Mouse (Mus musculus): ENCODE measurements at regions not wholly inside any gene's neighbourhood (a gene's known extent, or its start where the extent isn't known, plus 50 kb on each side); places are given as distances from the start of the nearest gene placed in this dataset.
A peak's percentile ranks its signal among the peaks of the same experiment; 100 is the strongest.

DNA sequence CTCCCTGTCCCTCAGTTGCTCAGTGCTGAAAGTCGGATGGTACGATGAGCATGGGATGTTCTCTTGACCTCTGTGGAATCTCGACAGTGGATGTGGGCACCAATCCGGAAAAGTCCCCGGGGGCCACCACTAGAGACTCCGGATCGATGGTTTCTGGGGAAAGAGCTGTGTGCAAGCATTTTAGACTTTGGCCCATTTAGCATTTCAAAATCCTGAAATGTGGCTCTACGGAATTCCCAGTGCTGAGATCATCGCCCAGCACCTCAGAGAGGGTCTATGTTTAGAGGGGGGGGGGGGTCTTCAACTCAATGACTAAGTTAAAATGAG lies 68.6 kb downstream of the Tomm20 start:
- H3K36me3 ChIP-seq = no peaks in the 10 kb centered on the region
- peaks cover 35% of the 10 kb centered on the region for H3K4me1 ChIP-seq
- H3K4me2 ChIP-seq = no peak overlapping the region
- WGBS = 60% methylated on average over 9 of the region's 9 CpGs
- no peak for ATAC-seq (ENCODE audit: extremely low read depth, insufficient number of reproducible peaks, low FRiP score, low TSS enrichment)
- H3K9me3 ChIP-seq = no peaks in the 10 kb centered on the region
- no peak overlapping the region for H3K9ac ChIP-seq
- H3K27me3 ChIP-seq (replicated peaks) = no peaks in the 10 kb centered on the region
- no peak overlapping the region for H3K27ac ChIP-seq (replicated peaks)
- no peak overlapping the region for H3K4me3 ChIP-seq

DNA sequence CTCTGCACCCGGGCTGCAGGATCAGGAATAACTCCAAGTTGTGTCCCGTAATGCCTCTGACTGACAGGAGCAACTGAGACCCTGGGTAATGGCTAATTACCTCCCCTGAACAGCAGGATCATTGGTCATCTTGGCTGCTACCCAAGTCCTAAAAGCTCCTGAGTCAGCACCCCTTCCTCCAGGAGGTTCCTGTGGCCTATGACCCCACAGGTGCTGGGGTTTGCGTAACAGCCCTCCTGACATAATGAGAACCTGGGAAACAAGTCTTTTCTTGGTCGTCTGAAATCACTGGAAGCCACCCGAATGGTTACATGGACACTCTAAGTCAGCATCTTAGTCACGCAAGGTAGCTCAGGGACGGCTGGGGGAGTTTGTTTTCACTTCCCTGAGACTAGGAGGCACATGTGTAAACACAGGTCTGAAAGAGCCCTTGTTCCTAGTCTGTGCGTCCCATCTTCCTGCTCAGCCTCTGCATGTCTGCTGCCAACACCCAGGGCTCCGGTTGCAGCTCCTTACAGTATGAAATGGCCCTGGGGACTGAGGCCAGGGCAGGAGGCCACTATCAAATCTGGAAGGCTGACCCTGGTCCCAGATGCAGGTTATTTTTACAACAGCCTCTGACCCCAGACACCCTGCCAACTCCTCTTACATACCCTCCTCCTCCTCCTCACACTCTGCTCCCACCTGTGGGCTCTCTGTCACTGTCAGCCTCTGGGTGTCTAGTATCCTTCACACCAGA lies 69.2 kb downstream of the Tomm20 start:
- no peaks in the 10 kb centered on the region for H3K36me3 ChIP-seq
- H3K9me3 ChIP-seq = no peaks in the 10 kb centered on the region
- WGBS = 57% methylated on average over 9 of the region's 9 CpGs
- no peak overlapping the region for H3K9ac ChIP-seq
- ATAC-seq (ENCODE audit: extremely low read depth, insufficient number of reproducible peaks, low FRiP score, low TSS enrichment) = no peak
- H3K27ac ChIP-seq (replicated peaks) = no peak overlapping the region
- no peak overlapping the region for H3K4me3 ChIP-seq
- H3K4me2 ChIP-seq = no peak overlapping the region
- H3K4me1 ChIP-seq = peaks cover 30% of the 10 kb centered on the region
- H3K27me3 ChIP-seq (replicated peaks) = no peaks in the 10 kb centered on the region

DNA sequence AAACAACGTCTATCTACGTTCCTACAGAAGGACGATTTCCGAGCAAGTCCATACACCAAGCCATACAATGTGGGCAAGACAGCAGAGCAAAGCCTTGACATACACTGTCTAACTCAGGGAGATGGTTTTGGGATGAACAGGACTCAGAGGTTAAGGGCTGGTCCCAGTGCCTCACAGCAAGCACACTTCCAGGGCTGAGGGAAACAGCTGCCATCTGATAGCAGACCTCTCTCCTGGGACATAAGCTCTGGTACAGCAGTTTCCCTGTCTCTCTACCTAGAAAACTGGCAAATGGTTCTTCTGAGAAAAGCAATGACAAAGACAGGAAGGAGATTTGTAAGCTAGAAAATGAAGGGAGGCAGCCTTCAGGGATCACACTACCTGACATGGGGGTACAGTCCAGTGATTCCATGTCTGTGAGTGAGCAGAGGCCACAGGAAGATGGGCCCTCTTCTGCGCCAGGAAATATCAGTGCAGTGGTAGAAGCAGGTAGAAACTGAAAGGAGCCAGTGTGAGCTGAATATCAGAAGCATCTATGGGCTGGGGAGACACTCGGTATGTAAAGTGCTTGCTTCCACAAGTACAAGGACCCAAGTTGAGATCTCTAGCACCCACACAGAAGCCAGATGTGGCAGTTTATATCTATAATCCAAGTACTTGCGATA lies 70.0 kb downstream of the Tomm20 start:
- Histone ChIP-seq H3K27ac (replicated peaks) (0 out of 2 replicates have a peak overlapping the region, but pooled peaks have one; percentile 20), H3K27me3 (replicated peaks) (no peaks in the 10 kb centered on the region), H3K4me3 (no peak overlapping the region), H3K4me2 (no peak overlapping the region), H3K9me3 (no peaks in the 10 kb centered on the region), H3K36me3 (no peaks in the 10 kb centered on the region), H3K9ac (0 out of 2 replicates have a peak overlapping the region, but pooled peaks have one; percentile 10), H3K4me1 (peaks cover 30% of the 10 kb centered on the region)
- no peak for ATAC-seq (ENCODE audit: extremely low read depth, insufficient number of reproducible peaks, low FRiP score, low TSS enrichment)
- 82% methylated on average over 7 of the region's 7 CpGs for WGBS

DNA sequence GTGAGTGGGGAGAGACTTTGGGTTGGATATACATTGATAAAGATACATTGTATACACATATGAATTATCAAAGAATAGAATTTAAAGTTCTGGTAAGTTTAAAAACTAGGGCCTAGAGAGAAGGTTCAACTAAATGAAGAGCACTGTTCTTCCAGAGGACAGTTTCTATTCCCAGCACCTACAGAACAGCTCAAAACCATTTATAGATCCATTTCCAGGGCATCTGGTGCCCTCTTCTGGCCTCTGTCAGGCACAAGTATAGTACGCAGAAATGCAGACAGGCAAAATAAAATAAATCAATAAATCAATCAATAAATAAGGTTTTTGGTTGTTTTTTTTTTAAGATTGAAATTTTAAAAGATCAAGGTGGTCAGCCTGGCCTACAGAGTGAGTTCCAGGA lies 70.8 kb downstream of the Tomm20 start:
- H3K4me1 ChIP-seq = peaks cover 29% of the 10 kb centered on the region
- H3K27ac ChIP-seq (replicated peaks) = no peak overlapping the region
- H3K27me3 ChIP-seq (replicated peaks) = no peaks in the 10 kb centered on the region
- no peaks in the 10 kb centered on the region for H3K36me3 ChIP-seq
- no peak overlapping the region for H3K4me2 ChIP-seq
- 90% methylated on average over 1 of the region's 1 CpGs for WGBS
- no peaks in the 10 kb centered on the region for H3K9me3 ChIP-seq
- no peak for ATAC-seq (ENCODE audit: extremely low read depth, insufficient number of reproducible peaks, low FRiP score, low TSS enrichment)
- H3K9ac ChIP-seq = no peak overlapping the region
- H3K4me3 ChIP-seq = no peak overlapping the region

DNA sequence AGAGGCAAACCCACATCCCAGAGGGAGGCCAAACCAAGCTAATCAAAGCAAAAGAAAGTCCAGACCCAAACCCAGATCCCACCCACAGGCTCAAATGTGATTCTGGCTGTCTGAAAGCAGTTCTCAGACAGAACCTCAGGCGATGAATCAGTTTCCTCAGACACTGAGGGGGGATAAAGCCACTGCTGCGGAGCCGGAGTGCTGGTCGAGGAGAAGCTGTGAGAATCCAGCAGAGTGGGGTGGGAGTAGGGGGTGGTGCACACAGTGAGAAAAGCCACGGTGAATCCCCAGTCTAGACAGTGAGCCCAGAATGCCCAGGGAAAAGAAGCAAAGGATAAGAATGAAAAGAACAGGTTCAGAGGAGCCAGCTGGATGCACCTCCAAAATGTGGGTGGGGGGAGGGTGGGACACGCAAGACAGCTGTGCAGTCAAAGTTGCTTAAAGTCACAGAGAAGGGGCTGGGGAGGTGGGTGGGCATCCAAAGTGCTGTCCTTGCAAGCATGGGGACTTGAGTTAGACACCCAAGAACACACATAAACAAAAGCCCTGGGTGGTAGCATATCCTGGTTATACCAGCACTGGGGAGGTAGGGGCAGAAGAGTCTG lies 71.4 kb downstream of the Tomm20 start:
- peaks cover 23% of the 10 kb centered on the region for H3K4me1 ChIP-seq
- no peaks in the 10 kb centered on the region for H3K27me3 ChIP-seq (replicated peaks)
- no peaks in the 10 kb centered on the region for H3K36me3 ChIP-seq
- H3K9ac ChIP-seq = 0 out of 2 replicates have a peak overlapping the region, but pooled peaks have one; percentile 35
- 79% methylated on average over 6 of the region's 6 CpGs for WGBS
- H3K27ac ChIP-seq (replicated peaks) = no peak overlapping the region
- no peak overlapping the region for H3K4me3 ChIP-seq
- no peak overlapping the region for H3K4me2 ChIP-seq
- H3K9me3 ChIP-seq = no peaks in the 10 kb centered on the region
- no peak for ATAC-seq (ENCODE audit: extremely low read depth, insufficient number of reproducible peaks, low FRiP score, low TSS enrichment)

DNA sequence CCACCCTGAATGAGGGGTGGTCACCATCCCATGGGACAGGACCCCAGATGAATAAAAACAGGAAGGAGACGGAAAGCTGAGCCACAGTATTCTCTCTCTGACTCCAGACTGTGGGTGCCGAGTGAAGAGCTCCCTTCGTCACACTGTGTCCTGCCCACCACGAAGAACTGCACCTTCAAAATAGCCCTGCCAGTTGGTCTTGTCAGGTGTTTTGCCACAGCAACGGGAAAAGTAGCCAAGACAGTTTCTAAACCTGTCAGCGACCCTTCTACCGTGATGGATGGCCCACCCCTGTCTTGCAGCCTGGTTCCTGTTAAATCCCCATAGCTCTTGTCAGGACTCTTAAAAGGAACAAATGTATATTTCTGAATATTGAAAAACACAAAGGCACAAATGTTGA lies 72.3 kb downstream of the Tomm20 start:
- Histone ChIP-seq H3K9ac (no peak overlapping the region), H3K4me2 (no peak overlapping the region), H3K27me3 (replicated peaks) (no peaks in the 10 kb centered on the region), H3K9me3 (no peaks in the 10 kb centered on the region), H3K36me3 (no peaks in the 10 kb centered on the region), H3K4me3 (no peak overlapping the region), H3K4me1 (peaks cover 21% of the 10 kb centered on the region), H3K27ac (replicated peaks) (no peak overlapping the region)
- no peak for ATAC-seq (ENCODE audit: extremely low read depth, insufficient number of reproducible peaks, low FRiP score, low TSS enrichment)
- WGBS = 58% methylated on average over 7 of the region's 7 CpGs

DNA sequence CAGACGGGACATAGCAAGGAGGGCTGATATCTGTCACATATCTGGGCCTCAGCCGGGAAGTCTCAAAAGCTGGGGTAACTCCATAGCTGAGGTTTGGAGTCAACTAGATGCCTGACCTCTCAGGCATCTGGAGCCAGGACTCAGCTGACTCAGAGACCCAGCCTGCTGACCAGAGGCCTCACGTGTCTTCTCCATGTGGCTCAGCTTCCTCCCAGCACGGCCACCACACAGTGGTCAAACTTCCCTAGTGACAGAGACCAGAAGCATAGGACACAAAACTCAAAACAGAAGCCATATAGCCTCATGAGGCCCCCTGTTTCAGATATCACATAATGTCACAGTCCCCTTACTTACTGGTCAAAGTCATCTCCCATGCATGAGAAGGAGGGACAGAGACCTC lies 73.1 kb downstream of the Tomm20 start:
- WGBS = 82% methylated on average over 4 of the region's 4 CpGs
- Histone ChIP-seq H3K36me3 (no peaks in the 10 kb centered on the region), H3K27me3 (replicated peaks) (no peaks in the 10 kb centered on the region), H3K27ac (replicated peaks) (no peak overlapping the region), H3K9ac (no peak overlapping the region), H3K4me3 (no peak overlapping the region), H3K9me3 (no peaks in the 10 kb centered on the region), H3K4me1 (peaks cover 21% of the 10 kb centered on the region), H3K4me2 (no peak overlapping the region)
- ATAC-seq (ENCODE audit: extremely low read depth, insufficient number of reproducible peaks, low FRiP score, low TSS enrichment) = no peak

DNA sequence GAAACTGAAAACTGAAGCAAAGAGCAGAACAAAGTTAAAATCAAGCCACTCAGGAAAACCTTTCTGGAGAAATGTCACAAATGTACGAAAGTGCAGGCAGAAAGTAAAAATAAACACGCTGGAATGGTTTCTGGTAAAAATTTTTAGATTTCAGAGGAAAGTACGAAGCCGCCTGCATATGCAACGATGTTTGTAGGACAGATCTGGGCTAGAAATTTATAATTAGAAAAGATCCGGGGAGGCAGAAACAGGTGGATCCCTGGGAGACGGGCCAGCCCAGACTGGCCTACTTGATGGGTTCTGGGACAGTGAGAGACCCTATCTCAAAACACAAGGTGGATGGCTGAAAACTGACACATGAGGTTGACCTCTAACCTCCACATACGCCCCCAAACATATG lies 73.5 kb downstream of the Tomm20 start:
- Histone ChIP-seq H3K4me2 (no peak overlapping the region), H3K4me3 (no peak overlapping the region), H3K9me3 (no peaks in the 10 kb centered on the region), H3K36me3 (no peaks in the 10 kb centered on the region), H3K4me1 (peaks cover 21% of the 10 kb centered on the region), H3K9ac (no peak overlapping the region), H3K27ac (replicated peaks) (no peak overlapping the region), H3K27me3 (replicated peaks) (no peaks in the 10 kb centered on the region)
- no peak for ATAC-seq (ENCODE audit: extremely low read depth, insufficient number of reproducible peaks, low FRiP score, low TSS enrichment)
- WGBS = 83% methylated on average over 8 of the region's 8 CpGs

DNA sequence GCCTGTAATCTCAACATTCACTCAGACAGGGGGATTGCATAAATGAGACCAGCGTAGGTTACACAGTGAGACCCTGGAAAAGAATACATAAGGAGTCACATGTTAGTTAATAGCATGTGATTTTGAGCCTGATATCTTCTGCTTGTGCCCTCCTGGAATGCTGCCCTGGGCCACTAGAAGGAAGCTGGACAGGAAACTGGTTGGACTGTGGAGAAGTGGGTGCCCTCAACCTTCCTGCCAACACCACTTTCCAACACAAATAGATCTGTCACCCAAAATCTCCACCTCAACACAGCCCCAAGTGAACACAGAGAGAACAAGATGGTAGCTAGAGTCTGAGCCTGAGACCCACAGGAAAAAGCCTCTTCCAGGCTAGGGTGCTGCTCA lies 76.2 kb downstream of the Tomm20 start:
- Histone ChIP-seq H3K4me1 (0 out of 2 replicates have a peak, but pooled peaks cover 4% of the 10 kb centered on the region), H3K4me3 (no peak overlapping the region), H3K27ac (replicated peaks) (no peak overlapping the region), H3K9ac (no peak overlapping the region), H3K27me3 (replicated peaks) (no peaks in the 10 kb centered on the region), H3K9me3 (no peaks in the 10 kb centered on the region), H3K36me3 (no peaks in the 10 kb centered on the region), H3K4me2 (no peak overlapping the region)
- WGBS = 78% methylated on average over 1 of the region's 1 CpGs
- no peak for ATAC-seq (ENCODE audit: extremely low read depth, insufficient number of reproducible peaks, low FRiP score, low TSS enrichment)

- no peak for ATAC-seq (ENCODE audit: extremely low read depth, insufficient number of reproducible peaks, low FRiP score, low TSS enrichment)
- 70% methylated on average over 3 of the region's 3 CpGs for WGBS
- Histone ChIP-seq H3K27ac (replicated peaks) (no peak overlapping the region), H3K36me3 (no peaks in the 10 kb centered on the region), H3K4me2 (no peak overlapping the region), H3K9me3 (no peaks in the 10 kb centered on the region), H3K4me3 (no peak overlapping the region), H3K9ac (no peak overlapping the region), H3K4me1 (0 out of 2 replicates have a peak, but pooled peaks cover 4% of the 10 kb centered on the region), H3K27me3 (replicated peaks) (no peaks in the 10 kb centered on the region)
Measured at GRCm38 (mm10) chr8:126868831-126869463, 76.7 kb downstream of the Tomm20 start.

DNA sequence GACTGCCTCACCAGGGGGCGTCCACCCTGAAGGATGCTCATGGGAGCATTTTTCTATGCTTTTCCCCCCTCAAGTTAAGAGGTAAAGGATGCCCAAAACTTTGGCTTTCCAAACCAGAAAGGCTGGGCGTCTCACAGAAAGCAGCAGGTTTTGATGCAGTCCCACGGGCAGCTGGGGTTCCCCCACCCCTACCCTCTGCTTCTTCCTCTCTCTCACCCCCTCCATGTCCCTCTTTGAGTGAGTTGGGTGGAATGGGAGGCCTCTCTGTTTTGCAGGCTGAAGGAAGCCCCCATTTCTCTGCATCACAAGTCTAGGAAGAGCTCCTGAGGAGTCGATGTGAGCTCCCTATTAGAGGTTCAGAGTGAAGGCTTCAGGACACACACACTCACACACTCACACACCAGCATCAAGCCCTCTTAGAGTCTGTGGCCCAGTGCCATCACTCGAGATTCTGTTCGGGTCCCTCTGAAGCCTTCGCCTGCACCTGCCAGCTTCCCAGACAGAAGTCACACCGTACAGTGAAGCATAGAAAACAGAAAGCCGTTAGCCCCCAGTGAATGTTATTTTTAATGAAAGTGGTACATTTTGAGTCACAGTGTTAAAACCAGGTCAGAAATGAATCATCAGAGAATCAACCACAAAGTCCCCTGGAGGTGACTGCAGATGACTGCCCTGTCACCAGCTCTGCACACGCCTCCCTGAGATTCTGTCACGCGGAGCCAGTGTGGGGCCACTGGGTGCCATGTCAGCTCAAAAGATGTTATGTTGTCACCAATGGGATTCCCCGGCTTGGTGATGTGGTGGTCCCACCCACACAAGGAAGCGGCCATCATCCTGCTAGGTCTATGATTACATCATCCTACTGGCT lies 78.3 kb downstream of the Tomm20 start:
- Histone ChIP-seq H3K4me1 (0 out of 2 replicates have a peak, but pooled peaks cover 4% of the 10 kb centered on the region), H3K27me3 (replicated peaks) (no peaks in the 10 kb centered on the region), H3K9ac (no peak overlapping the region), H3K4me2 (no peak overlapping the region), H3K27ac (replicated peaks) (no peak overlapping the region), H3K4me3 (no peak overlapping the region), H3K9me3 (no peaks in the 10 kb centered on the region), H3K36me3 (no peaks in the 10 kb centered on the region)
- 77% methylated on average over 14 of the region's 14 CpGs for WGBS
- ATAC-seq (ENCODE audit: extremely low read depth, insufficient number of reproducible peaks, low FRiP score, low TSS enrichment) = no peak
